Mouse (Mus musculus) kidney, adult 2 months (tissue): ENCODE results near the gene Prkn.
"Not testable (repeated sequence)": the region's sequence is repeated elsewhere in the genome, so short reads cannot be mapped to it uniquely, and the experiment has no call there.

Source experiments
- CTCF ChIP-seq: fragments of 200-500 bp; conservative IDR thresholded peaks from 2 replicates; pipeline ENCODE4 v1.5.1; 2011; ENCODE audit warnings: low read depth, mild to moderate bottlenecking, control low read depth, low read length, moderate library complexity, mixed read lengths; ENCODE audit not compliant: insufficient read depth, insufficient read length
- POLR2A ChIP-seq: fragments of 200-500 bp; IDR thresholded peaks from one replicate; pipeline ENCODE4 v1.6.1; 2011; ENCODE audit warnings: low read depth, low read length, control low read depth

- not testable (repeated sequence) for TF ChIP-seq CTCF, POLR2A
Observed at GRCm38 (mm10) chr17:11209063-11209462, 368.9 kb downstream of the Prkn start.
